Mouse (Mus musculus) heart, postnatal 0 days (tissue): ENCODE data around the gene Pdgfra.

ENCODE experiments used
- CTCF ChIP-seq: IDR thresholded peaks from 2 replicates; pipeline ENCODE4 v1.5.1; 2016; ENCODE audit warnings: antibody characterized with exemption, control low read depth, low read depth
- EP300 ChIP-seq: IDR thresholded peaks from 2 replicates; pipeline ENCODE4 v1.6.1; 2016; ENCODE audit warnings: antibody characterized with exemption, low read depth

GRCm38 (mm10) chr5:75109368-75109767 lies 42.7 kb upstream of the Pdgfra start:
- TF ChIP-seq CTCF (no peak), EP300 (no peak)
